Mouse (Mus musculus) thymus, postnatal 0 days (tissue): ENCODE results near the gene Ptpn6. TPM values are rescaled to one million over a fixed set of nuclear protein-coding genes. Genes with fewer than 3 reads are reported as not detected.

Source experiments
- DNase-seq: peaks from one replicate; pipeline ENCODE4 v3.0.0-alpha.2; 2015; ENCODE audit warnings: low spot score
- polyA plus RNA-seq: library from polyadenylated mRNA; unstranded; fragments of >200 nt; fragmentation: Nextera tagmentation; extraction: Ambion mirVana; gene quantifications from 2 replicates; pipeline ENCODE4 v1.2.1, GENCODE M21; 2015

Gene Ptpn6
- 157 and 167 TPM in 2 replicates for polyA plus RNA-seq

- DNase-seq, result peak; percentile 45
Measured at GRCm38 (mm10) chr6:124738511-124739023, at the start of gene Ptpn6. Gene Ptpn6, minus strand, starts transcription at chr6:124738714.

- DNase-seq, result no peak
Measured at GRCm38 (mm10) chr6:124787722-124788121, 49.2 kb upstream of the Ptpn6 start.

GRCm38 (mm10) chr6:124786756-124787420 lies 48.4 kb upstream of the Ptpn6 start:
- DNase-seq, result no peak

GRCm38 (mm10) chr6:124782436-124782835 lies 43.9 kb upstream of the Ptpn6 start:
- peak; percentile 40 for DNase-seq

- DNase-seq, result no peak
Measured at GRCm38 (mm10) chr6:124780917-124781316, 42.4 kb upstream of the Ptpn6 start.

- no peak for DNase-seq
Measured at GRCm38 (mm10) chr6:124779984-124780416, 41.5 kb upstream of the Ptpn6 start.

- peak; percentile 88 for DNase-seq
Measured at GRCm38 (mm10) chr6:124779222-124779983, 40.9 kb upstream of the Ptpn6 start, which contains the start of gene Lrrc23. Gene Lrrc23, minus strand, starts transcription at chr6:124779727.

GRCm38 (mm10) chr6:124770511-124770910 lies 32.0 kb upstream of the Ptpn6 start:
- no peak for DNase-seq

GRCm38 (mm10) chr6:124770013-124770412 lies 31.5 kb upstream of the Ptpn6 start:
- no peak for DNase-seq

- peak; percentile 70 for DNase-seq
Measured at GRCm38 (mm10) chr6:124769101-124769765, 30.7 kb upstream of the Ptpn6 start, which contains the start of gene Eno2. Gene Eno2, minus strand, starts transcription at chr6:124769673.

GRCm38 (mm10) chr6:124768704-124769044 lies 30.2 kb upstream of the Ptpn6 start:
- no peak for DNase-seq

- DNase-seq, result no peak
Measured at GRCm38 (mm10) chr6:124767920-124768703, 29.6 kb upstream of the Ptpn6 start.

GRCm38 (mm10) chr6:124767536-124767919 lies 29.0 kb upstream of the Ptpn6 start:
- no peak for DNase-seq

GRCm38 (mm10) chr6:124765951-124766350 lies 27.4 kb upstream of the Ptpn6 start:
- DNase-seq, result no peak

- peak; percentile 88 for DNase-seq
Measured at GRCm38 (mm10) chr6:124759259-124759658, 20.7 kb upstream of the Ptpn6 start.

GRCm38 (mm10) chr6:124758849-124759232 lies 20.3 kb upstream of the Ptpn6 start:
- DNase-seq, result no peak

- no peak for DNase-seq
Measured at GRCm38 (mm10) chr6:124757909-124758848, 19.7 kb upstream of the Ptpn6 start.

- no peak for DNase-seq
Measured at GRCm38 (mm10) chr6:124757351-124757880, 18.9 kb upstream of the Ptpn6 start.

GRCm38 (mm10) chr6:124756652-124757350 lies 18.3 kb upstream of the Ptpn6 start:
- DNase-seq, result peak; percentile 40
